Mouse (Mus musculus): Measurements from ENCODE around the gene Wdr20.
"Not testable (repeated sequence)": the region's sequence is repeated elsewhere in the genome, so short reads cannot be mapped to it uniquely, and the experiment has no call there.

Gene Wdr20

DNA sequence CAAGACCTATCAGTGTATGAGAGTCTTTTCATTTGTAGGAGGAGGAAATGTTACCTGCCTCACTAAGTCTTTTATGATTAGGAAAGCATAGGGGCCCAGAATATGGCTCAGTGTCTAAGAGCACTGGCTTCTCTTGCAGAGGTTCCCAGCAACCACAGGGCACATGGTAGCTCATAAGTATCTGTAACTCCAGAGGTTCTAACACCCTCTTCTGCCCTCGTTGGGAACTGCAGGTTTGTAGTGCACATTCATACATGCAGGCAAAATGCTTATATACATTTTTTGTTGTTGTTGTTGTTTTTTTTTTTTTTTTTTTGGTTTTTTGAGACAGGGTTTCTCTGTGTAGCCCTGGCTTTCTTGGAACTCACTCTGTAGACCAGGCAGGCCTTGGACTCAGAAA, 11.3 kb upstream of the Wdr20 start:
- no peak; the same call in 1 of the 2 replicates for TF ChIP-seq CTCF (conservative IDR thresholded peaks at IDR 0.05; ENCODE audit: low read length)
- no peaks in the 10 kb centered on the region for H3K36me3 ChIP-seq (ENCODE audit: insufficient read depth, low read length)

GRCm38 (mm10) chr12:110733254-110733653, 4.5 kb upstream of the Wdr20 start:
- H3K36me3 ChIP-seq (ENCODE audit: insufficient read depth, low read length); H3K4me3 ChIP-seq (replicated peaks; ENCODE audit: low read length); H3K4me1 ChIP-seq (replicated peaks; ENCODE audit: low read depth, low read length); H3K9me3 ChIP-seq (ENCODE audit: low read length): not testable (repeated sequence)
- peaks cover 25% of the 10 kb centered on the region for H3K27me3 ChIP-seq (ENCODE audit: insufficient read depth, low read length)

More for the DNA sequence above, 11.3 kb upstream of the Wdr20 start:
- Histone ChIP-seq H3K9me3 (ENCODE audit: low read length) (peaks cover 22% of the 10 kb centered on the region), H3K27me3 (ENCODE audit: insufficient read depth, low read length) (peaks cover 10% of the 10 kb centered on the region), H3K4me3 (replicated peaks; ENCODE audit: low read length) (no peak overlapping the region), H3K4me1 (replicated peaks; ENCODE audit: low read depth, low read length) (no peaks in the 10 kb centered on the region)

GRCm38 (mm10) chr12:110736641-110737040, 1.1 kb upstream of the Wdr20 start:
- H3K36me3 ChIP-seq (ENCODE audit: insufficient read depth, low read length), result 0 out of 2 replicates have a peak, but pooled peaks cover under 1% of the 10 kb centered on the region
- TF ChIP-seq POU5F1 (IDR thresholded peaks at IDR 0.05; ENCODE audit: borderline replicate concordance, low read length), result no peak
- no peak for TF ChIP-seq CTCF (conservative IDR thresholded peaks at IDR 0.05; ENCODE audit: low read length)
- no peak for TF ChIP-seq NANOG (IDR thresholded peaks at IDR 0.05; ENCODE audit: borderline replicate concordance, low read length)
- peak overlapping the region; percentile 97 for H3K4me3 ChIP-seq (replicated peaks; ENCODE audit: low read length)
- no peaks in the 10 kb centered on the region for H3K9me3 ChIP-seq (ENCODE audit: low read length)
- peaks cover 37% of the 10 kb centered on the region for H3K4me1 ChIP-seq (replicated peaks; ENCODE audit: low read depth, low read length)
- peaks cover 15% of the 10 kb centered on the region for H3K27me3 ChIP-seq (ENCODE audit: insufficient read depth, low read length)

DNA sequence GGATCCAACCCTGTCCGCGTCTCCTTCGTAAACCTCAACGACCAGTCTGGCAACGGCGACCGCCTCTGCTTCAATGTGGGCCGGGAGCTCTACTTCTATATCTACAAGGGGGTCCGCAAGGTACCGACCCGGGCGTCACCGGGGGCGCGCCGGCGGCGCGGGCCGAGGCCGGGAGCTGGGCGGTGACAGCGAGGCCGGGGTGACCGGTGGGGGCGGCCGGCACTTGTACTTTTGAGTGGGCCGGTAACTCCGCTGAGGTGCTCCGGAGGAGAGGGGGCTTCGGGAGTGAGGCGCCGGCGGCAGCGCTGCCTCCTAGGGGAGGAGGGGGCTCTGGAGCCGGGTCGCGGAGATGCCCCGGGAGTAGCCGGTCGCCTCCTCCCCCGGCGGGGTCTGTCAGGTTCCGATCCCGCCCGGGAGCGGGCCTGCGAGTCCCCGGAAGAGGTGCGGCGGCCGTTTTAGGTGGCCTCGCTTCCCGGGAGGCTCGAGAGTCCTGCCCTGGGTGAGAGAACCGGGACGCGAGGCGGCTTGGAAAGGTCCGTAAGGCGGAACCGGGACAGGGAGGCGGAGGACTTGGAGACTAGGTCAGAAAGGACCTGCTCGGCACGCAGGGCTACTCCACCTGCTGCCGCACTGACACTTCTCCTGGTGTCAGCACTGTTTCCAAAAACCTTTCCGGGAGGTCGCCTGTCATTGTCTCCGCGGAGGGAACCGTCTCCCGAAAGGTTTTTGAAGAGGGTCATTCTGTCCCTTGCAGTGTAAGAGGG, 596 bp downstream of the Wdr20 start:
- peaks cover 15% of the 10 kb centered on the region for H3K27me3 ChIP-seq (ENCODE audit: insufficient read depth, low read length)
- no peak for TF ChIP-seq NANOG (IDR thresholded peaks at IDR 0.05; ENCODE audit: borderline replicate concordance, low read length)
- peaks cover 14% of the 10 kb centered on the region for H3K36me3 ChIP-seq (ENCODE audit: insufficient read depth, low read length)
- H3K4me1 ChIP-seq (replicated peaks; ENCODE audit: low read depth, low read length), result peaks cover 37% of the 10 kb centered on the region
- H3K4me3 ChIP-seq (replicated peaks; ENCODE audit: low read length), result peak overlapping the region; percentile 97
- no peaks in the 10 kb centered on the region for H3K9me3 ChIP-seq (ENCODE audit: low read length)

DNA sequence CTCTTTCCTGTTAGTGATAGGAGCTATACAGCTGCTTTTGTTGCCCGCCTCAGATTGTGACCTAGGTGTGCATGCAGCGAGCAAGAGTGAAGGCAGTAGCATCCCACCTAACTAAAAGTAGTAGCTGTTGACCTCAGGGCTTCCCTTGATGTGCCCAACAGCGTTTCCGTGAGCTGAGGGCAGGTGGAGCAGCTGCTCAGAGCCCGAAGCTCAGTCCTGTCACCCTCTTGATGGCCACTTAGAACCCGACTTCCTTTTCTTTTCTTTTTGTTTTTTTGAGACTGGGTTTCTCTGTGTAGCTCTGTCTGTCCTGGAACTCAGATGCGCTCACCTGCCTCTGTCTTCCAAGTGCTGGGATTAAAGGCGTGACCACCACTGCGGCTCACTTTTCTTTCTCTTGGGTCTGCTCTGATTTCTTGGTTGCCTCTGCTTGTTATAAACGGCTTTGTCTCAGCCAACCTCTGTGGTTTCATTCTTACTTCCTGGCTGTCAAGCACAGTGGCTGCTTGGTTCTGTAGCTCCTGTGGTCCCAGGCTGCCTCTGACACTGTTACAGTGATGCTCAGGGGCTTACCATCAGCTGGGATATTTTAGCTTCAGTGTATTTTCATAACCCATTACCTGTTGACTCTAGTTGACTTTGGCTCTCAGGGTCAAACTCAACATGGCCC, 13.2 kb downstream of the Wdr20 start:
- no peak overlapping the region for H3K4me3 ChIP-seq (replicated peaks; ENCODE audit: low read length)
- H3K9me3 ChIP-seq (ENCODE audit: low read length), result no peaks in the 10 kb centered on the region
- peaks cover 39% of the 10 kb centered on the region for H3K36me3 ChIP-seq (ENCODE audit: insufficient read depth, low read length)
- H3K4me1 ChIP-seq (replicated peaks; ENCODE audit: low read depth, low read length), result peaks cover 46% of the 10 kb centered on the region
- TF ChIP-seq POU5F1 (IDR thresholded peaks at IDR 0.05; ENCODE audit: borderline replicate concordance, low read length) (no peak), NANOG (IDR thresholded peaks at IDR 0.05; ENCODE audit: borderline replicate concordance, low read length) (no peak), CTCF (conservative IDR thresholded peaks at IDR 0.05; ENCODE audit: low read length) (no peak)
- H3K27me3 ChIP-seq (ENCODE audit: insufficient read depth, low read length), result no peaks in the 10 kb centered on the region

DNA sequence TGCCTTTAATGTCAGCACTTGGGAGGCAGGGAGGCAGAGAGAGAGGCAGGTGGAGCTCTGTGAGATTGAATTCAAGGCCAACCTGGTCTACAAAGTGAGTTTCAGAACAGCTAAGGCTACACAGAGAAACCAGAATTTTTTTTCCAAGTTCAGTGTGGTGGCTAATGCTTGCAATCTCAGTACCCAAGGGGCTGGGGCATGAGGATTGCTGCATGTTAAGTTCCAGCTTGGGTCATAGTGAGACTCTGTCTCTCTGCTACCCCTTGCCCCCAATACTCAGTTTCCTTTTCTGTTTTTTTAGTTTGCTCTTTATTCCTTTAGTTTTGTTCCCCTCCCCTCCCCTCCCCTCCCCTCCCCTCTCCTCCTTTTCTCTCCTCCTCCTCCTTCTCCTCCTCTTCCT, 15.0 kb downstream of the Wdr20 start:
- H3K4me1 ChIP-seq (replicated peaks; ENCODE audit: low read depth, low read length), result peaks cover 40% of the 10 kb centered on the region
- no peak overlapping the region for H3K4me3 ChIP-seq (replicated peaks; ENCODE audit: low read length)
- H3K27me3 ChIP-seq (ENCODE audit: insufficient read depth, low read length), result no peaks in the 10 kb centered on the region
- peaks cover 28% of the 10 kb centered on the region for H3K36me3 ChIP-seq (ENCODE audit: insufficient read depth, low read length)
- no peaks in the 10 kb centered on the region for H3K9me3 ChIP-seq (ENCODE audit: low read length)
- TF ChIP-seq CTCF (conservative IDR thresholded peaks at IDR 0.05; ENCODE audit: low read length) (no peak), NANOG (IDR thresholded peaks at IDR 0.05; ENCODE audit: borderline replicate concordance, low read length) (no peak), POU5F1 (IDR thresholded peaks at IDR 0.05; ENCODE audit: borderline replicate concordance, low read length) (no peak)

DNA sequence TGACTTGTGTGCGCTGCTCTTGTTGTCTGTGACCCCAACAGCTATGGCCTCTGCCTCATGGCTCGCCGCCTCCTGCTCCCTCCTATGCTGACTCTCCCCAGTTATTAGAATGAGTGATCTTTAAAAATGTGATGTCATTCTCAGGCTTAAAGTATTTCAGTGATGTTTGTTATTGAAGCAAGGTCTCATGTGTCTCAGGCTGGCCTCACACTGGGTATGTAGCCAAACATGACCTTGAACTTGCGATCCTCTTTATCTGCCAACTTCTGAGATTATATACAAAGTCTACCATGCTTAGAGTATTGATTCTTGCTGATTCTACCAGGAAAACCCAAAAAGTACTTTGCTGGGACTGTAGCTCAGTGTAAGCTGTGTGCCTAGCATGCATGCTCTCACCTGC, 16.2 kb downstream of the Wdr20 start:
- H3K9me3 ChIP-seq (ENCODE audit: low read length), result no peaks in the 10 kb centered on the region
- no peak overlapping the region for H3K4me3 ChIP-seq (replicated peaks; ENCODE audit: low read length)

GRCm38 (mm10) chr12:110757161-110757560, 19.4 kb downstream of the Wdr20 start:
- H3K27me3 ChIP-seq (ENCODE audit: insufficient read depth, low read length), result no peaks in the 10 kb centered on the region
- H3K4me1 ChIP-seq (replicated peaks; ENCODE audit: low read depth, low read length), result peaks cover 53% of the 10 kb centered on the region
- no peaks in the 10 kb centered on the region for H3K9me3 ChIP-seq (ENCODE audit: low read length)
- peaks cover 20% of the 10 kb centered on the region for H3K36me3 ChIP-seq (ENCODE audit: insufficient read depth, low read length)
- no peak for TF ChIP-seq CTCF (conservative IDR thresholded peaks at IDR 0.05; ENCODE audit: low read length)
- no peak for TF ChIP-seq NANOG (IDR thresholded peaks at IDR 0.05; ENCODE audit: borderline replicate concordance, low read length)
- no peak for TF ChIP-seq POU5F1 (IDR thresholded peaks at IDR 0.05; ENCODE audit: borderline replicate concordance, low read length)
- no peak overlapping the region for H3K4me3 ChIP-seq (replicated peaks; ENCODE audit: low read length)

More for the DNA sequence above, 16.2 kb downstream of the Wdr20 start:
- peaks cover 30% of the 10 kb centered on the region for H3K36me3 ChIP-seq (ENCODE audit: insufficient read depth, low read length)
- H3K4me1 ChIP-seq (replicated peaks; ENCODE audit: low read depth, low read length), result peaks cover 37% of the 10 kb centered on the region
- no peaks in the 10 kb centered on the region for H3K27me3 ChIP-seq (ENCODE audit: insufficient read depth, low read length)
- TF ChIP-seq POU5F1 (IDR thresholded peaks at IDR 0.05; ENCODE audit: borderline replicate concordance, low read length), result no peak
- TF ChIP-seq CTCF (conservative IDR thresholded peaks at IDR 0.05; ENCODE audit: low read length), result no peak
- TF ChIP-seq NANOG (IDR thresholded peaks at IDR 0.05; ENCODE audit: borderline replicate concordance, low read length), result no peak

DNA sequence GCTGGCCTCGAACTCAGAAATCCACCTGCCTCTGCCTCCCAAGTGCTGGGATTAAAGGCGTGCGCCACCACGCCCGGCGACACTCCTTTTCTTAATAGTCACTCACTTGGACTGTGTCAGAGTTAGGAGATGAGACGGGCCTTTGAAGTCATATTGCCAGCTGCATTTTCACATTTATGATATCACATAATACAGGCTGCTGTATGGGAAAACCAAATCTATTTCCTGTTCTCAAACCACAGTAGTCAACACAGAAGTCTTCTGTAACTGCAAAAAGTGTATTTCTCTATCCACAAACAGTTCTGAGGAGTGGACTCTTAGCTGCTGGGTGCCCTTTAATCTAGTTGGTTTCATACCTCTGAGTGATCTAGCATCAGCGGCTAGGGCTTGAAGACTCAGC, 21.2 kb downstream of the Wdr20 start:
- Histone ChIP-seq H3K4me1 (replicated peaks; ENCODE audit: low read depth, low read length) (peaks cover 49% of the 10 kb centered on the region), H3K4me3 (replicated peaks; ENCODE audit: low read length) (no peak overlapping the region), H3K9me3 (ENCODE audit: low read length) (no peaks in the 10 kb centered on the region), H3K36me3 (ENCODE audit: insufficient read depth, low read length) (peaks cover 20% of the 10 kb centered on the region), H3K27me3 (ENCODE audit: insufficient read depth, low read length) (no peaks in the 10 kb centered on the region)
- TF ChIP-seq POU5F1 (IDR thresholded peaks at IDR 0.05; ENCODE audit: borderline replicate concordance, low read length) (no peak), CTCF (conservative IDR thresholded peaks at IDR 0.05; ENCODE audit: low read length) (no peak), NANOG (IDR thresholded peaks at IDR 0.05; ENCODE audit: borderline replicate concordance, low read length) (no peak)
